Mouse (Mus musculus): ENCODE results near the gene Decr2. TPM values are rescaled to one million over a fixed set of nuclear protein-coding genes. Genes with fewer than 3 reads are reported as not detected.
"Not testable (repeated sequence)": the region's sequence is repeated elsewhere in the genome, so short reads cannot be mapped to it uniquely, and the experiment has no call there.

Gene Decr2
- polyA plus RNA-seq, 1 experiment from 2014 or later, result 15.7 TPM

GRCm38 (mm10) chr17:26105619-26106018 lies 15.5 kb upstream of the Decr2 start:
- H3K4me3 ChIP-seq (ENCODE audit: low read depth, low read length), result no peak overlapping the region
- H3K36me3 ChIP-seq (ENCODE audit: control insufficient read depth, insufficient read depth, low read length), result no peaks in the 10 kb centered on the region
- H3K4me2 ChIP-seq (ENCODE audit: low read depth, low read length), result no peak overlapping the region
- no peak overlapping the region for H3K27ac ChIP-seq (replicated peaks; ENCODE audit: low read depth, low read length)
- no peak for DNase-seq (ENCODE audit: low spot score)
- no peaks in the 10 kb centered on the region for H3K4me1 ChIP-seq (ENCODE audit: control insufficient read depth, insufficient read depth, low read length)
- H3K9ac ChIP-seq (ENCODE audit: low read depth, low read length), result no peak overlapping the region
- peaks cover 9% of the 10 kb centered on the region; the same call in 1 of the 2 replicates for H3K27me3 ChIP-seq (replicated peaks; ENCODE audit: control insufficient read depth, insufficient read depth, low read length)
- ATAC-seq (ENCODE audit: low read depth), result no peak
- WGBS, result 42% methylated on average over 3 of the region's 4 CpGs
- no peaks in the 10 kb centered on the region for H3K9me3 ChIP-seq (ENCODE audit: control insufficient read depth, low read length)

- Histone ChIP-seq H3K9ac (ENCODE audit: low read depth, low read length) (no peak overlapping the region), H3K27me3 (replicated peaks; ENCODE audit: control insufficient read depth, insufficient read depth, low read length) (no peaks in the 10 kb centered on the region), H3K4me2 (ENCODE audit: low read depth, low read length) (no peak overlapping the region), H3K36me3 (ENCODE audit: control insufficient read depth, insufficient read depth, low read length) (no peaks in the 10 kb centered on the region), H3K27ac (replicated peaks; ENCODE audit: low read depth, low read length) (no peak overlapping the region), H3K9me3 (ENCODE audit: control insufficient read depth, low read length) (no peaks in the 10 kb centered on the region), H3K4me1 (ENCODE audit: control insufficient read depth, insufficient read depth, low read length) (no peaks in the 10 kb centered on the region), H3K4me3 (ENCODE audit: low read depth, low read length) (no peak overlapping the region)
- peak; percentile 61 for DNase-seq (ENCODE audit: low spot score)
- no peak for ATAC-seq (ENCODE audit: low read depth)
- 54% methylated on average over 4 of the region's 4 CpGs for WGBS
Measured at GRCm38 (mm10) chr17:26101478-26101877, 11.3 kb upstream of the Decr2 start.

GRCm38 (mm10) chr17:26100166-26100565 lies 10.0 kb upstream of the Decr2 start:
- DNase-seq (ENCODE audit: low spot score), result no peak
- 22% methylated on average over 2 of the region's 2 CpGs for WGBS
- no peaks in the 10 kb centered on the region for H3K36me3 ChIP-seq (ENCODE audit: control insufficient read depth, insufficient read depth, low read length)
- no peak overlapping the region for H3K4me2 ChIP-seq (ENCODE audit: low read depth, low read length)
- no peaks in the 10 kb centered on the region for H3K9me3 ChIP-seq (ENCODE audit: control insufficient read depth, low read length)
- no peak overlapping the region for H3K27ac ChIP-seq (replicated peaks; ENCODE audit: low read depth, low read length)
- H3K4me1 ChIP-seq (ENCODE audit: control insufficient read depth, insufficient read depth, low read length), result no peaks in the 10 kb centered on the region
- H3K9ac ChIP-seq (ENCODE audit: low read depth, low read length), result no peak overlapping the region
- ATAC-seq (ENCODE audit: low read depth), result peak; percentile 45; the same call in 1 of the 2 replicates
- no peaks in the 10 kb centered on the region for H3K27me3 ChIP-seq (replicated peaks; ENCODE audit: control insufficient read depth, insufficient read depth, low read length)
- H3K4me3 ChIP-seq (ENCODE audit: low read depth, low read length), result no peak overlapping the region

GRCm38 (mm10) chr17:26099316-26099715 lies 9.2 kb upstream of the Decr2 start:
- H3K4me2 ChIP-seq (ENCODE audit: low read depth, low read length); H3K36me3 ChIP-seq (ENCODE audit: control insufficient read depth, insufficient read depth, low read length); H3K4me1 ChIP-seq (ENCODE audit: control insufficient read depth, insufficient read depth, low read length); H3K27ac ChIP-seq (replicated peaks; ENCODE audit: low read depth, low read length); H3K4me3 ChIP-seq (ENCODE audit: low read depth, low read length); ATAC-seq (ENCODE audit: low read depth); H3K27me3 ChIP-seq (replicated peaks; ENCODE audit: control insufficient read depth, insufficient read depth, low read length); H3K9me3 ChIP-seq (ENCODE audit: control insufficient read depth, low read length); H3K9ac ChIP-seq (ENCODE audit: low read depth, low read length): not testable (repeated sequence)
- peak; percentile 30 for DNase-seq (ENCODE audit: low spot score)
- 48% methylated on average over 3 of the region's 3 CpGs for WGBS

- Histone ChIP-seq H3K9ac (ENCODE audit: low read depth, low read length) (no peak overlapping the region), H3K9me3 (ENCODE audit: control insufficient read depth, low read length) (no peaks in the 10 kb centered on the region), H3K27me3 (replicated peaks; ENCODE audit: control insufficient read depth, insufficient read depth, low read length) (no peaks in the 10 kb centered on the region), H3K27ac (replicated peaks; ENCODE audit: low read depth, low read length) (no peak overlapping the region), H3K4me3 (ENCODE audit: low read depth, low read length) (no peak overlapping the region), H3K36me3 (ENCODE audit: control insufficient read depth, insufficient read depth, low read length) (no peaks in the 10 kb centered on the region), H3K4me1 (ENCODE audit: control insufficient read depth, insufficient read depth, low read length) (0 out of 2 replicates have a peak, but pooled peaks cover 4% of the 10 kb centered on the region), H3K4me2 (ENCODE audit: low read depth, low read length) (no peak overlapping the region)
- WGBS, result 92% methylated on average over 7 of the region's 7 CpGs
- no peak for DNase-seq (ENCODE audit: low spot score)
- no peak for ATAC-seq (ENCODE audit: low read depth)
Measured at GRCm38 (mm10) chr17:26098461-26098860, 8.3 kb upstream of the Decr2 start.

- H3K4me1 ChIP-seq (ENCODE audit: control insufficient read depth, insufficient read depth, low read length), result 0 out of 2 replicates have a peak, but pooled peaks cover 4% of the 10 kb centered on the region
- peak within 1 kb of the TSS; percentile 72 for H3K4me3 ChIP-seq (ENCODE audit: low read depth, low read length)
- ATAC-seq (ENCODE audit: low read depth), result peak; percentile 64
Measured at GRCm38 (mm10) chr17:26095121-26095740, 5.1 kb upstream of the Decr2 start, which contains the start of gene Nme4. Nme4 (minus strand) TSS chr17:26095602.

GRCm38 (mm10) chr17:26094531-26095110 lies 4.5 kb upstream of the Decr2 start:
- peak overlapping the region; percentile 78; the same call in 1 of the 2 replicates for H3K27ac ChIP-seq (replicated peaks; ENCODE audit: low read depth, low read length)
- WGBS, result 23% methylated on average over 9 of the region's 9 CpGs

More at GRCm38 (mm10) chr17:26095121-26095740, 5.1 kb upstream of the Decr2 start, which contains the start of gene Nme4:
- Histone ChIP-seq H3K9me3 (ENCODE audit: control insufficient read depth, low read length) (no peaks in the 10 kb centered on the region), H3K9ac (ENCODE audit: low read depth, low read length) (peak within 1 kb of the TSS; percentile 87), H3K27me3 (replicated peaks; ENCODE audit: control insufficient read depth, insufficient read depth, low read length) (no peaks in the 10 kb centered on the region), H3K27ac (replicated peaks; ENCODE audit: low read depth, low read length) (peak within 1 kb of the TSS; percentile 78; the same call in 1 of the 2 replicates), H3K36me3 (ENCODE audit: control insufficient read depth, insufficient read depth, low read length) (0 out of 2 replicates have a peak, but pooled peaks cover 11% of the 10 kb centered on the region), H3K4me2 (ENCODE audit: low read depth, low read length) (peak within 1 kb of the TSS; percentile 71)
- DNase-seq (ENCODE audit: low spot score), result peak; percentile 70
- 3% methylated on average over 31 of the region's 47 CpGs for WGBS

GRCm38 (mm10) chr17:26087059-26087564 lies 3.0 kb downstream of the Decr2 start:
- H3K4me1 ChIP-seq (ENCODE audit: control insufficient read depth, insufficient read depth, low read length), result no peaks in the 10 kb centered on the region; the same call in 1 of the 2 replicates
- no peak for ATAC-seq (ENCODE audit: low read depth)
- 87% methylated on average over 9 of the region's 9 CpGs for WGBS
- H3K36me3 ChIP-seq (ENCODE audit: control insufficient read depth, insufficient read depth, low read length), result peaks cover 21% of the 10 kb centered on the region
- no peaks in the 10 kb centered on the region for H3K27me3 ChIP-seq (replicated peaks; ENCODE audit: control insufficient read depth, insufficient read depth, low read length)
- no peak overlapping the region for H3K9ac ChIP-seq (ENCODE audit: low read depth, low read length)
- DNase-seq (ENCODE audit: low spot score), result no peak
- no peak overlapping the region for H3K4me3 ChIP-seq (ENCODE audit: low read depth, low read length)
- no peaks in the 10 kb centered on the region for H3K9me3 ChIP-seq (ENCODE audit: control insufficient read depth, low read length)
- H3K4me2 ChIP-seq (ENCODE audit: low read depth, low read length), result no peak overlapping the region
- no peak overlapping the region for H3K27ac ChIP-seq (replicated peaks; ENCODE audit: low read depth, low read length)

More at GRCm38 (mm10) chr17:26094531-26095110, 4.5 kb upstream of the Decr2 start:
- no peak for ATAC-seq (ENCODE audit: low read depth)
- 0 out of 2 replicates have a peak, but pooled peaks cover 11% of the 10 kb centered on the region for H3K36me3 ChIP-seq (ENCODE audit: control insufficient read depth, insufficient read depth, low read length)
- H3K9ac ChIP-seq (ENCODE audit: low read depth, low read length), result peak overlapping the region; percentile 87
- peak overlapping the region; percentile 71 for H3K4me2 ChIP-seq (ENCODE audit: low read depth, low read length)
- no peak for DNase-seq (ENCODE audit: low spot score)
- no peaks in the 10 kb centered on the region for H3K9me3 ChIP-seq (ENCODE audit: control insufficient read depth, low read length)
- H3K4me1 ChIP-seq (ENCODE audit: control insufficient read depth, insufficient read depth, low read length), result peaks cover 4% of the 10 kb centered on the region; the same call in 1 of the 2 replicates
- H3K4me3 ChIP-seq (ENCODE audit: low read depth, low read length), result peak overlapping the region; percentile 72
- no peaks in the 10 kb centered on the region for H3K27me3 ChIP-seq (replicated peaks; ENCODE audit: control insufficient read depth, insufficient read depth, low read length)

All from embryonic facial prominence, embryonic 14.5 days (tissue).